Mouse (Mus musculus) small intestine, adult 2 months (tissue): ENCODE data around the gene Mgp.

Source experiments
- CTCF ChIP-seq: fragments of 200-500 bp; IDR thresholded peaks from 2 replicates; pipeline ENCODE4 v1.5.1; 2012; ENCODE audit warnings: low read depth, mild to moderate bottlenecking, control low read depth, inconsistent platforms, low read length, moderate library complexity, mixed read lengths; ENCODE audit not compliant: insufficient replicate concordance, insufficient read length; ENCODE audit errors: extremely low read depth
- POLR2A ChIP-seq: fragments of 200-500 bp; IDR thresholded peaks from 2 replicates; pipeline ENCODE4 v1.6.1; 2012; ENCODE audit warnings: low read depth, mild to moderate bottlenecking, control low read depth, inconsistent platforms, low read length, moderate library complexity

DNA sequence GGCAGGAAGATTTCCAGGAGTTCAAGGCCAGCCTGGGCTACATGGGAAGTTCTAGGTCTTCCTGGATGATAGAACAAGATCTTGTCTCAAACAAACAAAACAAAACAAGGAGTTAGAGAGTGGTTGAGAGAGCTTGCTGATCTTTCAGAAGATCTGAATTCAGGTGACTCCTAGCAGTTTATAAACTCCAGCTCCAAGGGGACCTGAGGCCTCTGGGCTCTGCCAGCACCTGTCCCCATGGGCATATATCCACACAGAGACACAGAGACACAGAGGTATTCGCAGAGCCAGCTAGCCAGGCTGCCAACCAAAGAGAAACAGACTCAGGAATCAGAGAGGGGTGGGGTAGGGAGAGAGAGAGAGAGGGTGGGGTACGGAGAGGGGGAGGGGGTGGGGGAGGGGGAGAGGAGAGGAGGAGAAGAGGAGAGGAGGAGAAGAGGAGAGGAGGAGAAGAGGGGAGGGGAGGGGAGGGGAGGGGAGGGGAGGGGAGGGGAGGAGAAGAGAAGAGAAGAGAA is 37.2 kb upstream of the Mgp start:
- TF ChIP-seq CTCF (no peak), POLR2A (no peak)
